Mouse (Mus musculus) lung, postnatal 14 days (tissue): ENCODE data around the gene Kif16b.
A peak's percentile ranks its signal among the peaks of the same experiment; 100 is the strongest.

ENCODE experiments used
- DNase-seq: peaks from one replicate; pipeline ENCODE4 v3.0.0; 2021

Kif16b gene

DNA sequence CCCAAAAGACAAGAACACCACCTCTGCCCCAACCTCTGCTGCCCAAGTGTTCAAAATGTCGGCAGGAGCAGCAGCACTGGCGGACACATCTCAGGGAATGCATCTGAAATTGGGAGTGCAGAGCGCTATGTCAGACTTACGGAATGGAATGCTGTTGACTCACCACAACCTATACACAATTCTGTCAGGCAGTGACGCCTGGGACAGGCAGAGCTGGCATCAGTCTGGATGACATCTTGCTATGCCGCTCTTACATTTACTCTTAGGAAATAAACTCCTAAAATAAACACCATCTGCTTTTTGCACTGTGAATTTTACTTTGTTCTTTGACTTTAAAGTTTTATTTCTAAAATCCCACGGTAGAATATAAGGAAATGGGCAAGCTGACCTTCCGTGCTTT lies 31.3 kb downstream of the Kif16b start:
- no peak for DNase-seq

DNA sequence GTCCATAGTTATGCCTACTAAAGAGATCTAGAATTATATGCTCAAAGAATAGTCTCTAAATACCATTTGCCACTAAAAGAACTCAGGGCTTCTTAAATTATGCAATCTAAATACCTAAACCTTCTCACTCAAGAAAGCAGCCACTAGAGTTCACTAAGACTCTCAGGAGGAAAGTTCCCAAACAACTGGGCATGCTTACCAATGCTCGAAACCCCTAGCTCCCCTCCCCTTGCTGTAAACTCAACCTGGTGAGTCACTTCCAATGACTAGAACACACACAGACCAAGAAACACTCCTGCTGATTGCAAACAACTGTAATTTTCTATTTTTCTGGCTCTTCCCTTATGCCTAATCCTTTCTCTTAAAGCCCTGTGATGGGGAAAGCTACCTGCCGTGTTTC lies 33.9 kb downstream of the Kif16b start:
- DNase-seq: peak; percentile 18

DNA sequence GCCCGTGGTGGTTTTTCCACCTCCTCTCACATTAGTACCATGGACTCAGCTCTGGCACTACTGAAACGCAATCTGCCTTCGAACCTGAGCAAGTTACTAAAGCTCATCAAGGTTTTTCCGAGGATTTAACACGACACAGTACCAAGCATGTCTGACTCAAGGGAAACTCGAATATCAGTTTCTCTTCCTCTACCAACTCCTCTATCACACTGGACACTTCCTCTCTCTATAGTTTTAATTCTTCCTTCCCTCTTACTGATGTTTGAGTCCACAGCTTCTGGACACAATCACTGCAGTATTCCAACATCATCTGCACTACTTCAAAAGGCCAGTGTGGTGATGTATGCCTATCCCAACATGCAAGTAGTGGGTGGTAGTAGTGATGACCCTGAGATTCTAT lies 40.3 kb downstream of the Kif16b start:
- DNase-seq: no peak

DNA sequence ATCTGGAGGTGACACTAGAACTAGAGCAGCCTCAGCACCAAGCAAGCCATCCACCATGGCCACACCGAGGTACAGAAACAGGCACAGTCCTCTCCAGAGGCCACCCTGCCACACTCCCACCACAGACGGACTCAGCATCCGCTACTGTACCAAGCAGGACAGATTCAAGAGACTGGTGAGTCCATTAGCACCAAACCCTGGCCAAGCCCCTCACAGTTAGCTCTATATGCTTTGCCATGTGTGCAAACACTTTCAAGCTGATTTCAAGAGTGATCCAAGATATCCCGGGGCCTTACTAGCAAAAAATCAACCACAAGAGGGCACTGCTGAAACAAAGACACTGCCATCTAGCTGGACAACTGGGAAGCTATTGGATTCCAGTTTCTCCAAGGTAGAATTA lies 41.9 kb downstream of the Kif16b start:
- DNase-seq: peak; percentile 71

DNA sequence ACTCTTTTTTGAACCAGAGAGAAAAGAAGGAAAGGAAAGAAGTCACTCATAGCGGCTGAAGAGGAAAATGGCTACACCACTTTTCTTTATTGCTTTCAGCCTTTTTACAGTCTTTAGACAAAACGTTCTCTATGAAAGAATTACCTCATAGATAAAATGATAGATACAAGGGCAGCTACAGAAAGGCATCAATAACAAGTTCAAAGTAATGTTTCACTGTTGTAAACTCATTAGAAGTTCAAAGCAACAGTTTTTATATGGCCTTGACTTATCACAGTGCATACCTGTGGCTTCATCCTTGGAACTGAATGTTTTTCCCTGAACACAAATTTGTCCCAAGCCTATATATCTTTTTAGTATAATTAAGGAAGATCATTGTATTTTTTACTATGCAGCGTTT lies 62.6 kb downstream of the Kif16b start:
- DNase-seq: no peak

DNA sequence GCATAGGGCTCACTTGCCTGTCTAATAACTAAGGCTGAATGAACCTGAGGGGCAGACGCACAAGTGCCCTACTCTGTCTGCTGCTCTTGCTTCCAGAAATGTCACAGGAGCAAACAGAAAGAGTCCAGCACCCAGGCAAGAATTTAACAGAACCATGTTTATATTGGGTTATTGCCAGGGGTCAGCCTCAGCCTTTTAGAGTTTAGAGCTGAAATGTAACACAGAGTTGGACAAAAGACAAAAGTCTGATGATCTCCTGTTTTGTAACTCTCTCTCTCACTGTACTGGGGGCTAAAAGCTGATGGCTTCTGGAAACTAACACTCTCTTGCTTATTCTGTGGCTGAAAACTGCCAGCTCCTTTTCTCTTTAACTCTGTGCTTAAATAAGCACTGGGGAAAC lies 63.2 kb downstream of the Kif16b start:
- DNase-seq: peak; percentile 46

DNA sequence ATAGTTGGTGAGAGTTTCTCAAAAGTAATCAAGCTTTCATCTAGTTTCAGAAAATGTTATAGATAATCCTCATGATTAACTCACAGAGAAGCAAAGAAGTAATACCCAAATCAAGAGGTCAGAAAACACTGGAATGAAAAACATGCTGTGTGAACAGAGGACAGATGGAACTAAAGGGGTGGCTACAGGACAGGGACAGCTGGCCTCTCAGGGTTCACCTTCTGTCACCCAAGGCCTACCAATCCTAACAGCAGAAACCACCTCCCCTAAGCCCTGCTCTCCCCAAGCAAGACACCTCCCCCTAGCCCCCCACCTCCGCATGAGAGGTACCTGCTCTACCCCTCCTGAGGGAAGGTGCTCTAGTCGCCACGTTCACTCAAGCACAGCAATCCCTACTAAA lies 66.6 kb downstream of the Kif16b start:
- no peak for DNase-seq

DNA sequence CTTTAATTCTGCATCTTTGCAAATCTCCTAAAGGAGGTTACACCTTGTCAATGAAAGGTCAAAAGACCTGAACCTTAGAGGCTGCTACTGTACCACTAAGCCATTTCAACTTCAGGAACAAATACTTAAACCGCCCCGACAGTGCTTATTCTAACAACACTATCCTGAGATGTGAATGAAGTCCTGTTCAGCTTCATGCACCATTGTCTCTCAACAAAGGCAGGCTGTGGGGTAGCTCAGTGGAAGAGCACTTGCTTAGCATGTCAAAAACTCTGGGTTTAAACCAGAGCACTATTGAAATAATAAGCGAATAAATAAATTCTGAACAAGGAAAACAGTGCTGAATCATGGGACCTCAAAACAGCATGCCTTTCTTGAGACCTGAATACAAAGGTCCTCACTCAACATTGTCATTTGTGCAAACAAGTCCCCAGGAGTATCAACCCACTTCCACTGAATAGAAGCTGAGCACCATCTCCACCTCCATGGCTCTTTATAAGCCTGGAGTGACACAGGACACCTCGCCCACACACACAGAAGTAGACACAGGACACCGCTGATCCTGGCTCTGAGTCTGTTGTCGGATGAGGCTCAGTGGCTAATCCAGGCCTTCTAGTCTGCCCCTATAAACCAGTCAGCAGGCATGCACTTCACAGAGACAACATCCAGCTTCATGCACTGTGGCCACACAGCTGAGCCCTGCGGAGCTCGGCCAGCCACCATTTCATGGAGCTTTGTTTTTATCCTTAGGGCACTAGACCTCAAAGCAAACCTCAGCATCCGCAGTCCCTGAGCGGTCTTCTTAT lies 68.5 kb downstream of the Kif16b start:
- no peak for DNase-seq

DNA sequence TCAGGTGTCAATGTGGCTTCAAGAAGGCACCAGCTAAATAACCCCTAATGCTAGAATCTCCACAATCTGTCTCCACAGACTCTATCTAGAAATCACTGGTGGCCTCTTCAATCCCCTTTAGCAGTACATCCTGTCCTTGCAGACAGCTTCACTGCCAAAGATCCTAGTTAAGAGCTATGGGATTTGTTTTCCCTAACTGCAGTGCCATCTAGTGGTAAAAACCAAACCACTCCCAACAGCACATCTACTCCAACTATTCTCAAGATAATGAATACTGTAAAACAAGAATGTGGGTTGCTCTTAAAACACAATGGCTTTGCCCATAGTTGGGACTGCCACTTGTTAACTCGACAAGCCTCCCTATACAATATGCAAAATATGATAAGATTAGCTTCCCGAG lies 88.3 kb downstream of the Kif16b start:
- peak; percentile 45 for DNase-seq

DNA sequence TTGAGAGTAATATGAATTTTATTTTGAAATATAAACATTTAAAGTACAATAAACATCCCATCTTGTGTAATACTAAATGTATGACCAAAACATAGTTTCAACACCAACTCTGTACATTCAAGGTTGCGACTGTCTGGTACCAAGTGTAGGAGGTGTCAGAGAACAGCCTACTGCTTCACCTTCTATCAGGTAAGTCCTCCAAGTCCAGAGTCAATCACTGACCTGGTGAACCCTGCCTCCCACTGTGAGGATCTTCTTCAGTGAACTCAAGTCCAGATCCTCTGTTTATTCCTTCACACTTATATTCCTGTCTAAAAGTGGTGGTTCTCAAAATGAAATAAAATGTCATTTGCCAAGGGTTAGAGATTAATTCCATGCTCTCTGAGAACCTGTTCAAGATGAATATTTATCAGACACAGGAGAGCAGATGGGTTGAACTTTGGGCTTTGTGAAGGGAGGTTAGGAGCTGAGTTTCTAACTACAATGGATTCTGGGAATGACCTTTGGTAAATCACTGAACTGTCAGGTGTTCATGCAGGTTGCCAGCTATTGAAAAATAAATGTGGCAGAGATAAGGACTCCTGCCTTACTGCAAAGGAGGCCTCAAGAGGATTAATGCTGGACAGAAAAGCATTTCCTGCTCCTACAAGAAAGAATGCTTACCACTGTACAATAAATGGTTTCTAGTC lies 97.4 kb downstream of the Kif16b start:
- DNase-seq: no peak

DNA sequence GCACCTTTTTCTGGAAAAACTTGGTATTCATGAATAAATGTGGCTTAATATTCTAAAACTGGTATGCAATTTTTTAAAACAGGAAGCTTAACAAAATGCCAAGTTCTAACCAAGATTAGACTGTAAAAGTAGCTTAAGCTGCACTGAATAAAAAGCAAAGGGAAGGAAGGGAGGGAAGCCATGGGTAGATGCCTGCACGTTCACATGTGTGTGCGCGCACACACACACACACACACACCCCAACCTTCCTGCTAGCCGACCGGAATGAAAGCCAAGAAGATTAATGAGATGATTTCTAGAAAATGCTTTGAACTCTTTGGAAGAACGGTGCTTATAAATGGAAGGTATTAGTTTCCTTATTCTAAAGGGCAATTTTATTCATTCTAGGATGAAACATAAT lies 104.0 kb downstream of the Kif16b start:
- no peak for DNase-seq

DNA sequence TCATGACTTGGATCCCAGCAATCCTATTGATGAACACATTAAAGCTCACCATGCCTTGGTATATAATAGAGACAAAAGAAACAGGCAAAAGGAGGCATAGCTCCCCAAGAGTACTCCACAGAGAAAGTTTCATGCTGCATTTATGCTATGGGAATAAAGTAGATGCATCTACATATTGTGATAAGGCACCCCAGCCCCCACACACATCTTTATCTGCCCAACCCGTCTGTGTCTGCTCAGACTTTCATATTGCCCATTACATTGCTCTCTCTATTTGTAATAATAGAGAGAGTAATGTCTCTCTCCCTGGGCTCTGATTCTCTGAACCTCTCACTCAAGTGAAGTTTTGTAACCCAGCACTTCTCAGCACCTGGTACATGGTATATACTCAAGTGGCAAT lies 126.0 kb downstream of the Kif16b start:
- no peak for DNase-seq

DNA sequence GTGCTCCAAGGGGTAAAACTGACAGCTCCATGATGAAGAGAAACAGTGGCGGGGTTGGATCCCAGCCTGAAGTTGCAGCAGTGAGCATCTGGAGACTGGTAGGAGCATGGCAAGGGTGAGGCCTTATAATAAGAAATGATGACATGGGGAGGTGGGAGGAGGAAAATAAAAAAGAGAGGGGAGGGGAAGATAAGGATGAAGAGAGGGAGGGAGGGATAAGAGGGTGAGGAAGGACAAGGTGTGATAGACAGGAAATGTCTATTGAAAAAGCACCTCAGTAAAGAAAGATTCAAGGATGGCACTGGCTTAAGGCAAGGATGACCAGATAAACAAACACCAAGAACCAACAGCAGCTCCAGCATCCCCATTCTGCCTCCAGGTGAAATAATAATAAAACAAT lies 126.6 kb downstream of the Kif16b start:
- no peak for DNase-seq

DNA sequence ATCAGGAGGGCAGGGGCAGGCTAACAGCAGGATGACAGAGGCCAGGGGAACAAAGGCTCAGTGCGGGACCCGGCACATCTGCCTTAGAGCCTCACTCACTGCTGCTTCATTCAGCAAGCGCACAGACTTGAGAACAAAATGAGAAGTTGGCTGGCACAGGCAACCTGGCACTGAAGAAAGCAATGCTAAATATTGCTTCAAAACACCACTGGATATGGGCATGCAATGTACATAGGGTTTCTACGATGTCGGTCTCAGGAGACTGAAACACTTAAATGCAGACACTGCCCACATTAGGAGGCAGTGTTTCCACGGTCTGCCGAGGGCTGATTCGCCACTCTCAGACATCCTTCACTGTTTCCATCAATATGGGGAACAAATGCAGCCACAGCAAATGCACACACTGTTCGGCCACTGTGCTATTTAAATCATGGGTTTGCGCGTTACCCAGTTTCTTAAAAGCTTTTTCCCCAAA lies 131.6 kb downstream of the Kif16b start:
- DNase-seq: no peak

DNA sequence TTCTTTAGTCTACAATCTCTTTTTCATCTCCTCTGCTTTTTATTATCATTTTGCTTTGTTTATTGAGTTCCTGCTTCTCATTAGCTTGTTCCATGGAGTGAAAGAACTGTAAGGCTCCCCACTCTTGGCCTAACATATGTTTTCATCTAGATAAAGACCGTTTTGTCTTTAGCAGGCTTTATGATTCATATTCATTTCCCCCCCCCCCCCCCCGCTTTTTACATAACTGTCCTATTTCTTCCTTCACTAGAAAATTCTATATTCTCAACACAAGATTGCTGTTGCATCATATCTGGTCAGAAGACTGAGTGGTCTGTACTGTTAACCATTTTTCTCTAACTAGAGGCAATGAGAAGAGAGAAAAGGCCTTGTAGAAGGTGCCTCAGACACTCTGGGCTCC lies 137.1 kb downstream of the Kif16b start:
- DNase-seq: no peak

DNA sequence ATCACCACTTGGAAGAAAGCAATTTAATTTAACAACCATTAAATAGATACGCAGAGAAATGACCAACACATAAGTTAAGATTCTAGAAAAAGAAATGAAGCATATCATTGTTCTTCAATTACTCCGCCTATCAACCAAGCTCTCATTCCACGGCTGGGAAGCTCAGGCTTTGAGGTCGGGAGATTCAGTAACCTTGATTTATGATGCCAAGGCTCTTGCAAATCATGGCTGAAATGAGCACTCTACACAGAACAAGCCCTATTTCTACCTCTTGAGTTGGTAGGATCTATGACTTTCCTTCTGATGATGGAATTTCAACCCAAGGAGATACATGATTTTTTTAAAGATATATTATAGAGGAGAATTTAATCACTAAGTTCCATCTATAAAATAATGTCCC lies 140.5 kb downstream of the Kif16b start:
- DNase-seq: no peak

DNA sequence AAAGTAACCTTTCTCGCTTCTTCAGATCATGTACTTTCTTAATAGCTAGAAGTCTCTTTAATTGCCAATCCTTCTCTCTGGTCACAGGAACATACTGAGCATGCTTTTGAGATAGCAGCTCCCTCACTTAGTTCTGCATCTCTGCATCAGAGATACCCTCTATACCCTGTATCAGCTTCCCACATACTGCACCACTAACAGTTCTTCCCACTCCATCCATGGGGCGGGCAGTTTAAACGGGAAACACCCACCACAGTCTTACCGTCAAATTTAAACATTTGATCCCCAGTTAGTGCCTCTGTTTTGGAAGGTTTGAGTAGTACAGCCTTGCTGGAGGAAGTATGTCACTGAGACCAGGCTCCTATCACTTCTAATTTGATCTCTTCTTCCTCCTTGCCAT lies 142.1 kb downstream of the Kif16b start:
- no peak for DNase-seq

DNA sequence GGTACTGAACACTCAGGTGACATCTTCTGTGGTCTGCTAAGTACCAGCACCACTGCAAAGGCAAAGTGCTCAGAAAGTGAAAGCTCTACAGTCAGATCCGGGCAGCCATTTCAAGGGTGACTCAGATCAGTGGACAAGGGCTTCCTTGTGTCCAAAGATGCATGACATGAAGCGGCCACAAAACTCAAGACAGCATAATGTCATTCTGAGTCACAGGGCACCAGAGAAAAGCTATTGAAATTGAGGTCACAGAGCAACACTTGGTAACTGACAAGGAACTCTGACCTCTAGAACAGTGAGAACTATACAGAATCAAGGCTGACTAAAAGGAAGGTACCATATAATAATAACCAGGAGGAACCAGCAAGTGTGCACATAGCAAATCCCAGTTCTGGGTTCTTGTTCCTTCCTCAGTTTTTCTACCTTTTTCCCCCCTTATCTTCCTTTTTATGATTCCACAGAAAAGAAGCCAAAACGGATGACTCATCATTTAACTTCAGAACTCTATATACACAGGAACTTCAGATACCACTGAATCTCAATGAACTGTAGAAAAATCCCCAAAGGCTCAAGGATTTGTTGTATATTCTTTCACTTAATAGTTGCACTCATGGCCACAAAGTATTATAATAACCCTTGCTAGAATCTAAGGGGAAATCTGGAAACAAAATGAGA lies 143.1 kb downstream of the Kif16b start:
- no peak for DNase-seq

DNA sequence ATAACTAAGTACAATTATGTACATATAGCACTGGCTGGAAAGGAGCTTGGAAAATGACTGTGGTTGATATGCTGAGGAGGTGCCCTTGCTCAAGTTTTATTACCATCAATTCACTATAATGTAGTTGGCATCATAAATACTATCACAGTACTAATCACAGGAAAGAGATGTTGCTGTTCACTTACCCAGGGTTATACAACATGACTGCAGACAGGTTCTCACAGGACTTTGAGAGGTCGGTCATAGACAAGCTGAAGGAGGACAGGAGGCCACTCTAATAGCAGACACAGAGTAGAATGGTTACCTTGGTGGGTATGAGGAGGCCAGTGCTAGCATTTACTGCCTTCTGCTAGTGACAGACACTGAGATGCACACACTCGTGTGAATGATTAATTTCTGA lies 162.0 kb downstream of the Kif16b start:
- no peak for DNase-seq

DNA sequence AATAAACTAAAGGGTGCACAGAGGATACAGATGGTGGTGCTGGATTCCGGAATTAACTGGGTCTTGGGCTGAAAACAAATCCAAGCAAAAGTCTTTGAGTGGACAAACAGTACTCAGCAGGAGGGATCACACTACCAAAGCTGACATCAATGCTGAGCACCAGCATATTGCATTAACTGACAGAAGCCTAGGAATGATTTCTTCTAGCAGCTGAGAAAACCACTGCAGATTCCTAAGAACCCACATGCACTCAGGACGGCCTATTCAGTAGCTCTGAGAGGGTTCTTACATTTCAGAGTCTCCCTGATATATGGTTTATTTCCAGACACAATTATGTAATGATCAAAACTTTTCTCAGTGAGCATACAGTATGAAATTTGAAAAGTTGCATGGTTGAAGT lies 162.8 kb downstream of the Kif16b start:
- no peak for DNase-seq

DNA sequence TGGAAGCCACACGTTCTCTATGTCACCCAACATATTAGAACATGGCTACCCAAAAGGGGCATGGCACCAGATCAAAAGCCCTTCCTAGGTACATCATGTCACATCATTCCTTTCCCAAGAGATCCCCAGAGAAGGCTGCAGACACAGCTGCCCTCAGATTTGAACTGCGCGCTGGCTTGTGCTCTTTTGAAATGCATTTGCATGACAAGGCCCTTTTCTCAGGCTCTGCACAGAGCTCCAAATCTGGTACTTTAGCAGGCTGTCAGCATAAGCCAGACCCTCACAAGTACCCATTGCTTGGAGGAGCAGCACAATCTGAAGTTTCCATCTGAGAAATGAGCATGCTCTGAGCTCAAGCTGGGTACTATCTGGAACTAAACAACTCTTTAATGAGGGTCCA lies 165.6 kb downstream of the Kif16b start:
- DNase-seq: no peak

DNA sequence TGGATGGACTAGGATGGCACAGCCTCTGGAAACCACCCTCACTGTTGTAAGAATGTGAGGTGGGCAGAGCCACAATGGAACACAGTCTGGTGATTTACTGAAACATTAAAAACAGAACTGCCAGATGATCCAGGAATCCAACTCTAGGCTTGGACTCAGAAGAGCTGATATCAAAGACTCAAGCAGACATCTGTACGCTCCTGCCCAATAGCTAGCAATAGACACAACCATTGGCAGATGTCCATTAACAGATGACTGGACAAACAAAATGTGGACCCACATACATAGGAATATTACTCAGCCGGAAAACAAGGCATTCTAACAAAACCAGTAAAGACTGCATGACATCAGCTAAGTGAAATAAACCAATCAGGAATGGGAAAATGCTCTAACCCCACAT lies 167.3 kb downstream of the Kif16b start:
- no peak for DNase-seq

DNA sequence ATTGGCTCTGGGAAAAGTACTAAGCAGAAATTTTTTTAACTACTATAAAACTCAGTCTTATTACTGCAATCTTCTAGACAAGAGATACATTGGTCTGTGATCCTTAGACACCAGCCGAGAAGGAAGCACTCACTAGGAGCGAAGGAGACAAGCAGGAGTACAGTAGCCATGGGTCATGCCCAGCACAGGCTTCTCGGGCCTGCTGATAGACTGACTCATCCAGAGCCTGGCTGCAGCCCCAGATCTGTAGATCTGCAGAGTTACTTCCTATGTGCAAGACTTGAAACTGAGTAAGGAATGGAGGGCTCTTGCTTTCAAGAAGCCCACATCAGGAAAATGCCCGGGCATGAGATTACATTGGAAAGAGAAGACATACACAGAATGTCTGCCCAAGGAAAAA lies 169.0 kb downstream of the Kif16b start:
- no peak for DNase-seq

DNA sequence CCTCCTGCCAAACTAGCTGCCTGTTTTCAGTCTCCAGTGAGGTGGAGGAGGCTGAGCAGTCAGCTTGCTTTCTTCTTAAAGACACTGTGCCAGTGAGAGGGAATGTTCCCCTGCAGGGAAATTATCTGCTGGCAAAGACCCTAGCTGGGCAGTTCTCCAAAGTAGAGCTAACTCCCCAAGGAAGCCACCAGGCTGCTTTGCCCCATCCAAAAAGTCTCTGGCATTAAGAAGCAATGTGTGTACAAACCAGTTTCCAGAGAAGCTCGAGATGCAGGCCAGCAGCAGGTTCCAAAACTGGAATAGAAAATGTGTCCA lies 169.6 kb downstream of the Kif16b start:
- DNase-seq: peak; percentile 49
